Comparison of ENCODE assay signal across 15 mouse cellular contexts in genomic region chr10:128271883-128272282, GRCm38 (mm10). TPM values are rescaled to one million over a fixed set of nuclear protein-coding genes. Genes with fewer than 3 reads are reported as not detected.
A peak's percentile ranks its signal among the peaks of the same experiment; 100 is the strongest.
DNase-seq lines count a peak whose midpoint lies in the region; ATAC-seq and TF ChIP-seq lines count a peak whose summit lies in the region.
"Had no signal": no experiment of that assay in that cellular context is flagged by ENCODE, and none has a peak within 500 bp of the region (broad histone marks: within the 10 kb centered on the region; RNA-seq: fewer than 3 reads in every experiment).

No protein-coding gene starts in this region.

- H3K4me1 ChIP-seq in forebrain, postnatal 0 days (ENCODE audit: insufficient read depth): 0 out of 2 replicates have a peak, but pooled peaks cover 4% of the 10 kb centered on the region
- peaks cover 4% of the 10 kb centered on the region for H3K4me1 ChIP-seq in forebrain, embryonic 13.5 days
- peaks cover 4% of the 10 kb centered on the region for H3K4me1 ChIP-seq in brown adipose tissue, adult 24 weeks (ENCODE audit: control insufficient read depth, insufficient read depth, insufficient read length, low read length)

- no peak overlapping the region for H3K9ac ChIP-seq in forebrain, postnatal 0 days
- no peak overlapping the region for H3K9ac ChIP-seq in forebrain, embryonic 13.5 days
- H3K9ac ChIP-seq: intestine, embryonic 15.5 days had no signal

- no peak for ATAC-seq in forebrain, postnatal 0 days
- ATAC-seq in forebrain, embryonic 13.5 days: no peak
- ATAC-seq: intestine, embryonic 15.5 days; midbrain, embryonic 16.5 days had no signal

- H3K4me3 ChIP-seq in forebrain, postnatal 0 days (ENCODE audit: low read depth, low read length): no peak overlapping the region
- H3K4me3 ChIP-seq in forebrain, embryonic 13.5 days: no peak overlapping the region
- H3K4me3 ChIP-seq in left cerebral cortex, adult 2 months: no peak overlapping the region
- 0 out of 2 replicates have a peak overlapping the region, but pooled peaks have one; percentile 31 for H3K4me3 ChIP-seq in brown adipose tissue, adult 24 weeks (ENCODE audit: insufficient read depth, low read depth, low read length)
- H3K4me3 ChIP-seq: intestine, embryonic 15.5 days had no signal

- WGBS in forebrain, postnatal 0 days: 66% methylated on average over 2 of the region's 2 CpGs
- WGBS in forebrain, embryonic 13.5 days: 66% methylated on average over 2 of the region's 2 CpGs

- DNase-seq in forebrain, postnatal 0 days: no peak
- DNase-seq in left cerebral cortex, adult 2 months (ENCODE audit: extremely low spot score in 1 of 2, low spot score in 2 of 2): no peak
- DNase-seq in left cerebral cortex, postnatal 4 days: no peak
- DNase-seq in 416B (ENCODE audit: low read depth): peak; percentile 59
- DNase-seq in frontal cortex, adult 2 months (ENCODE audit: extremely low spot score in 1 of 2, low spot score in 1 of 2): no peak
- no peak for DNase-seq in Muller cell, postnatal 12 days (ENCODE audit: inconsistent ontology term)
- DNase-seq: gastrocnemius, postnatal 14 days had no signal

- peak; percentile 25; the same call in 1 of the 2 replicates for TF ChIP-seq CTCF in forebrain, postnatal 0 days (IDR thresholded peaks at IDR 0.05; ENCODE audit: low read depth)
- peak; percentile 11 for TF ChIP-seq CTCF in left cerebral cortex, adult 2 months (IDR thresholded peaks at IDR 0.05)

- no peaks in the 10 kb centered on the region for H3K9me3 ChIP-seq in forebrain, postnatal 0 days (ENCODE audit: low read length)
- no peaks in the 10 kb centered on the region for H3K9me3 ChIP-seq in forebrain, embryonic 13.5 days (replicated peaks)
- H3K9me3 ChIP-seq: intestine, embryonic 15.5 days had no signal

- intact Hi-C loops in left cerebral cortex, adult 2 months (cut with DNase I): loop anchor here (5.0 kb wide), 2 partner anchors 40 to 180 kb away; partner anchors contain the start of genes Baz2a and Timeless
- intact Hi-C loops in left cerebral cortex, postnatal 4 days (cut with DNase I): no loop called here

- no peak overlapping the region for H3K4me2 ChIP-seq in forebrain, postnatal 0 days (ENCODE audit: low read depth)
- no peak overlapping the region for H3K4me2 ChIP-seq in forebrain, embryonic 13.5 days
- H3K4me2 ChIP-seq: intestine, embryonic 15.5 days had no signal

- no peaks in the 10 kb centered on the region for H3K27me3 ChIP-seq in forebrain, postnatal 0 days (ENCODE audit: insufficient read depth, low read length)
- H3K27me3 ChIP-seq in forebrain, embryonic 13.5 days: peaks cover 7% of the 10 kb centered on the region; the same call in 1 of the 2 replicates
- H3K27me3 ChIP-seq: intestine, embryonic 15.5 days had no signal

- no peak overlapping the region for H3K27ac ChIP-seq in forebrain, postnatal 0 days (ENCODE audit: low read depth, low read length)
- no peak overlapping the region for H3K27ac ChIP-seq in forebrain, embryonic 13.5 days
- no peak overlapping the region for H3K27ac ChIP-seq in left cerebral cortex, adult 2 months
- no peak overlapping the region for H3K27ac ChIP-seq in brown adipose tissue, adult 24 weeks (replicated peaks; ENCODE audit: low read depth, low read length)
- H3K27ac ChIP-seq: intestine, embryonic 15.5 days had no signal

- peaks cover 6% of the 10 kb centered on the region; the same call in 1 of the 2 replicates for H3K36me3 ChIP-seq in forebrain, postnatal 0 days (ENCODE audit: insufficient read depth)
- peaks cover 6% of the 10 kb centered on the region; the same call in 1 of the 2 replicates for H3K36me3 ChIP-seq in forebrain, embryonic 13.5 days (ENCODE audit: poor library complexity, severe bottlenecking)

RNA-seq across cellular contexts. Expression of gene Stat2, which starts 1.5 kb away (rescaled TPM):
- total RNA-seq in forebrain, postnatal 0 days (2014; rRNA removed): 7.2 and 8.1 TPM in 2 replicates
- 6.8 and 10.3 TPM in 2 replicates for polyA plus RNA-seq in forebrain, postnatal 0 days (2015; fragmentation: Nextera tagmentation; extraction: Ambion mirVana)
- 14.5 and 15.3 TPM in 2 replicates for polyA plus RNA-seq in forebrain, embryonic 13.5 days (2015; fragmentation: Nextera tagmentation; extraction: Ambion mirVana)
- total RNA-seq in left cerebral cortex, adult 2 months (2021): 10 to 100 TPM; 29.2 to 31.5 TPM
- total RNA-seq in left cerebral cortex, postnatal 4 days (2021): 10 to 100 TPM; 32.1 to 38.1 TPM
- 5.4 and 5.5 TPM in 2 replicates for polyA plus RNA-seq in brown adipose tissue, adult 24 weeks (2012; ENCODE audit: insufficient read depth, insufficient read length, missing spikeins)
- 29.6 and 33.3 TPM in 2 replicates for polyA plus RNA-seq in frontal cortex, adult 2 months (2012; rRNA removed)

RNA-seq across cellular contexts. Expression of gene Apof, which starts 3.4 kb away (rescaled TPM):
- 0.38 and 0.54 TPM in 2 replicates for total RNA-seq in forebrain, postnatal 0 days (2014; rRNA removed)
- polyA plus RNA-seq in forebrain, postnatal 0 days (2015; fragmentation: Nextera tagmentation; extraction: Ambion mirVana): 0.12 and 0.26 TPM in 2 replicates
- 0.14 TPM in 1 of 2 replicates, not detected in the other for polyA plus RNA-seq in forebrain, embryonic 13.5 days (2015; fragmentation: Nextera tagmentation; extraction: Ambion mirVana)
- not detected for total RNA-seq in left cerebral cortex, adult 2 months (2021)
- not detected for total RNA-seq in left cerebral cortex, postnatal 4 days (2021)
- not detected in 2 replicates for polyA plus RNA-seq in brown adipose tissue, adult 24 weeks (2012; ENCODE audit: insufficient read depth, insufficient read length, missing spikeins)
- 0.23 and 0.58 TPM in 2 replicates for polyA plus RNA-seq in frontal cortex, adult 2 months (2012; rRNA removed)
- total RNA-seq: gastrocnemius, postnatal 14 days; heart, postnatal 10 days; layer of hippocampus, postnatal 25 days had no signal
- polyA plus RNA-seq: brain, embryonic 14.5 days; midbrain, embryonic 16.5 days had no signal

RNA-seq across cellular contexts. Expression of gene Apon, which starts 18.0 kb away (rescaled TPM):
- not detected in 2 replicates for total RNA-seq in forebrain, postnatal 0 days (2014; rRNA removed)
- polyA plus RNA-seq in forebrain, postnatal 0 days (2015; fragmentation: Nextera tagmentation; extraction: Ambion mirVana): not detected in 2 replicates
- polyA plus RNA-seq in forebrain, embryonic 13.5 days (2015; fragmentation: Nextera tagmentation; extraction: Ambion mirVana): 0.27 and 0.33 TPM in 2 replicates
- total RNA-seq in left cerebral cortex, adult 2 months (2021): not detected
- total RNA-seq in left cerebral cortex, postnatal 4 days (2021): not detected
- polyA plus RNA-seq in brown adipose tissue, adult 24 weeks (2012; ENCODE audit: insufficient read depth, insufficient read length, missing spikeins): not detected in 2 replicates
- not detected in 2 replicates for polyA plus RNA-seq in frontal cortex, adult 2 months (2012; rRNA removed)
- total RNA-seq: gastrocnemius, postnatal 14 days; layer of hippocampus, postnatal 25 days had no signal
- polyA plus RNA-seq: cortical plate, adult 2 months; midbrain, embryonic 16.5 days had no signal

RNA-seq across cellular contexts. Expression of gene Il23a, which starts 26.7 kb away (rescaled TPM):
- 0.31 TPM in 1 of 2 replicates, not detected in the other for total RNA-seq in forebrain, postnatal 0 days (2014; rRNA removed)
- polyA plus RNA-seq in forebrain, postnatal 0 days (2015; fragmentation: Nextera tagmentation; extraction: Ambion mirVana): not detected in 2 replicates
- polyA plus RNA-seq in forebrain, embryonic 13.5 days (2015; fragmentation: Nextera tagmentation; extraction: Ambion mirVana): not detected in 2 replicates
- total RNA-seq in left cerebral cortex, adult 2 months (2021): not detected
- not detected for total RNA-seq in left cerebral cortex, postnatal 4 days (2021)
- not detected in 2 replicates for polyA plus RNA-seq in brown adipose tissue, adult 24 weeks (2012; ENCODE audit: insufficient read depth, insufficient read length, missing spikeins)
- 0.34 TPM in 2 replicates for polyA plus RNA-seq in frontal cortex, adult 2 months (2012; rRNA removed)
- total RNA-seq: gastrocnemius, postnatal 14 days had no signal

RNA-seq across cellular contexts. Expression of gene Pan2, which starts 31.3 kb away (rescaled TPM):
- 14.9 and 20.0 TPM in 2 replicates for total RNA-seq in forebrain, postnatal 0 days (2014; rRNA removed)
- 9.6 and 11.9 TPM in 2 replicates for polyA plus RNA-seq in forebrain, postnatal 0 days (2015; fragmentation: Nextera tagmentation; extraction: Ambion mirVana)
- polyA plus RNA-seq in forebrain, embryonic 13.5 days (2015; fragmentation: Nextera tagmentation; extraction: Ambion mirVana): 32.0 and 35.0 TPM in 2 replicates
- total RNA-seq in left cerebral cortex, adult 2 months (2021): 10 to 100 TPM; 15.8 TPM
- total RNA-seq in left cerebral cortex, postnatal 4 days (2021): 10 to 100 TPM; 19.9 to 22.4 TPM
- polyA plus RNA-seq in brown adipose tissue, adult 24 weeks (2012; ENCODE audit: insufficient read depth, insufficient read length, missing spikeins): 5.9 and 8.9 TPM in 2 replicates
- polyA plus RNA-seq in frontal cortex, adult 2 months (2012; rRNA removed): 25.0 and 26.8 TPM in 2 replicates
